In the genomic region with DNA sequence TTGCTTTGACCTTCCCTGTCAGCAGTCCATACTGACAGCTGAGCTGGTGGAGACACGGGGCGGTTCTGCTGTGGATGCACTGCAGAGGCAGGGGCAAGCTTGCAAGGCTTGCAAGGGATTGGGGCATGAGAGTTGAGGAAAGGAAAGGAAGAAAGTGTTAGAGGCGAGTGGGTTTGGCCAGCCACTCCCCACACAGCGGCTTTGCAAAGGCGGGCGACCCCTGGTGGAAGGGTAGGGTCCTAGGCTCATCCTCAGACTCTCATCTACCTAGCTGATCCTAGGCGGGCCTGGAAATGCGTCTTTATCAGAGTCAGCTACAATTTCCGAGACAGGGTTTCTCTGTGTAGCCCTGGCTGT, we compare ENCODE assay signal across 8 mouse cellular contexts. TPM values are rescaled to one million over a fixed set of nuclear protein-coding genes. Genes with fewer than 3 reads are reported as not detected.
DNase-seq lines count a peak whose midpoint lies in the region; ATAC-seq lines count a peak whose summit lies in the region.

No protein-coding gene starts in this region.

- DNase-seq in layer of hippocampus, postnatal 10 days (ENCODE audit: low spot score in 2 of 2), result peak; percentile 70 to 76
- DNase-seq in layer of hippocampus, postnatal 36 days, result no peak
- DNase-seq in adrenal gland, postnatal 14 days, result peak; percentile 89
- peak; percentile 79 for DNase-seq in gastrocnemius, postnatal 10 days
- peak; percentile 88 to 89 for DNase-seq in thymus, postnatal 36 days

- H3K4me1 ChIP-seq in hindbrain, embryonic 16.5 days (ENCODE audit: control insufficient read depth, insufficient read depth, low read depth, low read length), result peaks cover 26% of the 10 kb centered on the region
- peaks cover 34% of the 10 kb centered on the region for H3K4me1 ChIP-seq in liver, embryonic 16.5 days (ENCODE audit: control insufficient read depth, low read depth, low read length)
- H3K4me1 ChIP-seq in neural tube, embryonic 15.5 days, result peaks cover 51% of the 10 kb centered on the region

- H3K4me3 ChIP-seq in hindbrain, embryonic 16.5 days (ENCODE audit: low read length), result no peak overlapping the region
- peak overlapping the region; percentile 33; the same call in 1 of the 2 replicates for H3K4me3 ChIP-seq in liver, embryonic 16.5 days (ENCODE audit: low read depth, low read length)
- 0 out of 2 replicates have a peak overlapping the region, but pooled peaks have one; percentile 12 for H3K4me3 ChIP-seq in neural tube, embryonic 15.5 days (replicated peaks)

- H3K27ac ChIP-seq in hindbrain, embryonic 16.5 days (ENCODE audit: low read depth, low read length), result no peak overlapping the region
- H3K27ac ChIP-seq in liver, embryonic 16.5 days (ENCODE audit: low read length), result no peak overlapping the region
- H3K27ac ChIP-seq in neural tube, embryonic 15.5 days (replicated peaks), result no peak overlapping the region

- WGBS in hindbrain, embryonic 16.5 days, result 8% methylated on average over 9 of the region's 9 CpGs
- 2% methylated on average over 9 of the region's 9 CpGs for WGBS in liver, embryonic 16.5 days (ENCODE audit: insufficient replicate concordance)
- WGBS in neural tube, embryonic 15.5 days, result 8% methylated on average over 9 of the region's 9 CpGs

- ATAC-seq in hindbrain, embryonic 16.5 days, result 0 out of 2 replicates have a peak, but pooled peaks have one; percentile 22
- no peak for ATAC-seq in liver, embryonic 16.5 days (ENCODE audit: low read depth)
- ATAC-seq in neural tube, embryonic 15.5 days (ENCODE audit: low FRiP score), result no peak

- no peak overlapping the region for H3K9ac ChIP-seq in hindbrain, embryonic 16.5 days (ENCODE audit: low read depth, low read length)
- no peak overlapping the region for H3K9ac ChIP-seq in liver, embryonic 16.5 days (ENCODE audit: low read depth, low read length)
- H3K9ac ChIP-seq in neural tube, embryonic 15.5 days (replicated peaks), result no peak overlapping the region

- H3K9me3 ChIP-seq in hindbrain, embryonic 16.5 days (ENCODE audit: control insufficient read depth, low read length), result no peaks in the 10 kb centered on the region
- H3K9me3 ChIP-seq in liver, embryonic 16.5 days (replicated peaks; ENCODE audit: control insufficient read depth, low read length), result no peaks in the 10 kb centered on the region
- no peaks in the 10 kb centered on the region for H3K9me3 ChIP-seq in neural tube, embryonic 15.5 days (replicated peaks)

- no peaks in the 10 kb centered on the region; the same call in 1 of the 2 replicates for H3K27me3 ChIP-seq in hindbrain, embryonic 16.5 days (replicated peaks; ENCODE audit: control insufficient read depth, insufficient read depth, low read length)
- peaks cover 11% of the 10 kb centered on the region for H3K27me3 ChIP-seq in liver, embryonic 16.5 days (ENCODE audit: control insufficient read depth, insufficient read depth, low read depth, low read length)
- peaks cover 11% of the 10 kb centered on the region for H3K27me3 ChIP-seq in neural tube, embryonic 15.5 days (replicated peaks)

- no peaks in the 10 kb centered on the region for H3K36me3 ChIP-seq in hindbrain, embryonic 16.5 days (ENCODE audit: control insufficient read depth, insufficient read depth, low read length)
- no peaks in the 10 kb centered on the region for H3K36me3 ChIP-seq in liver, embryonic 16.5 days (ENCODE audit: control insufficient read depth, insufficient read depth)
- H3K36me3 ChIP-seq in neural tube, embryonic 15.5 days, result no peaks in the 10 kb centered on the region

- peak overlapping the region; percentile 3 for H3K4me2 ChIP-seq in hindbrain, embryonic 16.5 days (ENCODE audit: low read length)
- H3K4me2 ChIP-seq in liver, embryonic 16.5 days (ENCODE audit: low read depth, low read length), result peak overlapping the region; percentile 44
- peak overlapping the region; percentile 37 for H3K4me2 ChIP-seq in neural tube, embryonic 15.5 days

RNA-seq across cellular contexts. Expression of a gene that starts 4.4 kb away (rescaled TPM):
- total RNA-seq in layer of hippocampus, postnatal 10 days (2021), result 100 to 1,000 TPM; 104 to 118 TPM
- 100 to 1,000 TPM; 133 to 137 TPM for total RNA-seq in layer of hippocampus, postnatal 36 days (2021)
- 68.8 and 76.9 TPM in 2 replicates for total RNA-seq in adrenal gland, postnatal 14 days (2021)
- 10 to 100 TPM; 34.5 to 42.6 TPM for total RNA-seq in gastrocnemius, postnatal 10 days (2021)
- polyA plus RNA-seq in hindbrain, embryonic 16.5 days (2015; fragmentation: Nextera tagmentation; extraction: Ambion mirVana), result 118 and 122 TPM in 2 replicates
- 98.9 and 103 TPM in 2 replicates for polyA plus RNA-seq in liver, embryonic 16.5 days (2015; fragmentation: Nextera tagmentation; extraction: Ambion mirVana)
- 99.0 and 101 TPM in 2 replicates for polyA plus RNA-seq in neural tube, embryonic 15.5 days (2015; fragmentation: Nextera tagmentation; extraction: Ambion mirVana)

RNA-seq across cellular contexts. Expression of a gene that starts 15.0 kb away (rescaled TPM):
- 10 to 100 TPM; 37.3 to 43.3 TPM for total RNA-seq in layer of hippocampus, postnatal 10 days (2021)
- total RNA-seq in layer of hippocampus, postnatal 36 days (2021), result 10 to 100 TPM; 41.0 to 59.9 TPM
- total RNA-seq in adrenal gland, postnatal 14 days (2021), result 22.2 and 24.9 TPM in 2 replicates
- total RNA-seq in gastrocnemius, postnatal 10 days (2021), result 1 to 10 TPM; 7.4 to 8.5 TPM
- 17.8 and 18.4 TPM in 2 replicates for polyA plus RNA-seq in hindbrain, embryonic 16.5 days (2015; fragmentation: Nextera tagmentation; extraction: Ambion mirVana)
- polyA plus RNA-seq in liver, embryonic 16.5 days (2015; fragmentation: Nextera tagmentation; extraction: Ambion mirVana), result 1.6 and 2.1 TPM in 2 replicates
- 12.5 and 19.5 TPM in 2 replicates for polyA plus RNA-seq in neural tube, embryonic 15.5 days (2015; fragmentation: Nextera tagmentation; extraction: Ambion mirVana)

RNA-seq across cellular contexts. Expression of a gene that starts 51.6 kb away (rescaled TPM):
- under 1 TPM; 0.62 to 0.73 TPM for total RNA-seq in layer of hippocampus, postnatal 10 days (2021)
- total RNA-seq in layer of hippocampus, postnatal 36 days (2021), result under 1 TPM; 0.27 to 0.71 TPM
- total RNA-seq in adrenal gland, postnatal 14 days (2021), result 0.90 and 1.1 TPM in 2 replicates
- under 1 TPM; 0.56 to 0.82 TPM for total RNA-seq in gastrocnemius, postnatal 10 days (2021)
- polyA plus RNA-seq in hindbrain, embryonic 16.5 days (2015; fragmentation: Nextera tagmentation; extraction: Ambion mirVana), result 0.14 and 0.41 TPM in 2 replicates
- polyA plus RNA-seq in liver, embryonic 16.5 days (2015; fragmentation: Nextera tagmentation; extraction: Ambion mirVana), result 0.06 and 0.21 TPM in 2 replicates
- 0.15 and 3.5 TPM in 2 replicates for polyA plus RNA-seq in neural tube, embryonic 15.5 days (2015; fragmentation: Nextera tagmentation; extraction: Ambion mirVana)

Comparison
In these comparisons a context has a peak if more than half of its experiments do, and no peak if none do; other contexts are left out.
1. DNase-seq: peak in layer of hippocampus, postnatal 10 days (2 of 2), adrenal gland, postnatal 14 days (single experiment), gastrocnemius, postnatal 10 days (single experiment) and thymus, postnatal 36 days (2 of 2); none in layer of hippocampus, postnatal 36 days (0 of 2).
2. Peak in every context shown above with its lines, with median percentiles within 50 percentile points of each other: H3K4me2 ChIP-seq.